Mouse (Mus musculus): ENCODE data around the gene Gm3526.
"Not testable (repeated sequence)": the region's sequence is repeated elsewhere in the genome, so short reads cannot be mapped to it uniquely, and the experiment has no call there.

Gene Gm3526

GRCm38 (mm10) chr14:5260480-5260879 is at the start of gene Gm3526:
Gene Gm3526 (minus strand): TSS chr14:5260580.
- DNase-seq: not testable (repeated sequence)

Measured in kidney, adult 11 months (tissue).